Mouse (Mus musculus) kidney, postnatal 10 days (tissue): ENCODE measurements at regions not wholly inside any gene's neighbourhood (a gene's known extent, or its start where the extent isn't known, plus 50 kb on each side); places are given as distances from the start of the nearest gene placed in this dataset.
A peak's percentile ranks its signal among the peaks of the same experiment; 100 is the strongest.
"Not testable (repeated sequence)": the region's sequence is repeated elsewhere in the genome, so short reads cannot be mapped to it uniquely, and the experiment has no call there.

Source experiments
- DNase-seq: peaks from one replicate; pipeline ENCODE4 v3.0.0; 2021; ENCODE audit warnings: mixed read lengths

- DNase-seq, result peak; percentile 46
These were observed 739.1 kb upstream of the Ywhaq start for GRCm38 (mm10) chr12:22156467-22157037.

- DNase-seq, result not testable (repeated sequence)
These were observed 737.9 kb upstream of the Ywhaq start for GRCm38 (mm10) chr12:22155341-22155740.
